Mouse (Mus musculus) forebrain, embryonic 16.5 days (tissue): Measurements from ENCODE around the gene Bcas3. TPM values are rescaled to one million over a fixed set of nuclear protein-coding genes. Genes with fewer than 3 reads are reported as not detected.

ENCODE experiments used
- ATAC-seq: fragments of 200-750 bp; cut with Nextera tagmentation; 2 replicates; pipeline ENCODE4 v1.8.0; 2017; ENCODE audit warnings: mild to moderate bottlenecking, moderate library complexity
- H3K27ac ChIP-seq: fragments of 300-500 bp; sonication (generic); 2 replicates; pipeline ENCODE4 v1.5.1; 2014; ENCODE audit warnings: low read length, control low read depth
- H3K27me3 ChIP-seq: fragments of 300-500 bp; sonication (generic); replicated peaks from 2 replicates; pipeline ENCODE4 v1.6.1; 2014; ENCODE audit warnings: low read length; ENCODE audit not compliant: control insufficient read depth, insufficient read depth
- H3K36me3 ChIP-seq: fragments of 300-500 bp; sonication (generic); 2 replicates; pipeline ENCODE4 v1.6.1; 2014; ENCODE audit not compliant: control insufficient read depth, insufficient read depth
- H3K4me1 ChIP-seq: fragments of 300-500 bp; sonication (generic); replicated peaks from 2 replicates; pipeline ENCODE4 v1.6.1; 2014; ENCODE audit warnings: low read length; ENCODE audit not compliant: control insufficient read depth, insufficient read depth
- H3K4me2 ChIP-seq: fragments of 300-500 bp; sonication (generic); 2 replicates; pipeline ENCODE4 v1.6.1; 2014; ENCODE audit warnings: mild to moderate bottlenecking, low read length, control low read depth
- H3K4me3 ChIP-seq: fragments of 300-500 bp; sonication (generic); replicated peaks from 2 replicates; pipeline ENCODE4 v1.5.1; 2014; ENCODE audit warnings: mild to moderate bottlenecking, low read length, control low read depth
- H3K9ac ChIP-seq: fragments of 300-500 bp; sonication (generic); replicated peaks from 2 replicates; pipeline ENCODE4 v1.6.1; 2014; ENCODE audit warnings: low read depth, low read length, control low read depth
- H3K9me3 ChIP-seq: fragments of 300-500 bp; sonication (generic); 2 replicates; pipeline ENCODE4 v1.6.1; 2016; ENCODE audit warnings: low read length; ENCODE audit not compliant: control insufficient read depth
- WGBS: fragments of 180-500 bp; shearing (Covaris S2); extraction: QIAGEN DNeasy Blood & Tissue Kit; methylation state at CpG from one replicate; pipeline ENCODE4 v1.1.7; 2014; 5-methylcytosine and 5-hydroxymethylcytosine counted together
- polyA plus RNA-seq: library from polyadenylated mRNA; unstranded; fragments of >200 nt; fragmentation: Nextera tagmentation; extraction: Ambion mirVana; gene quantifications from 2 replicates; pipeline ENCODE4 v1.2.1, GENCODE M21; 2015

Gene Bcas3
- polyA plus RNA-seq, 1 experiment from 2014 or later: 31.9 TPM

DNA sequence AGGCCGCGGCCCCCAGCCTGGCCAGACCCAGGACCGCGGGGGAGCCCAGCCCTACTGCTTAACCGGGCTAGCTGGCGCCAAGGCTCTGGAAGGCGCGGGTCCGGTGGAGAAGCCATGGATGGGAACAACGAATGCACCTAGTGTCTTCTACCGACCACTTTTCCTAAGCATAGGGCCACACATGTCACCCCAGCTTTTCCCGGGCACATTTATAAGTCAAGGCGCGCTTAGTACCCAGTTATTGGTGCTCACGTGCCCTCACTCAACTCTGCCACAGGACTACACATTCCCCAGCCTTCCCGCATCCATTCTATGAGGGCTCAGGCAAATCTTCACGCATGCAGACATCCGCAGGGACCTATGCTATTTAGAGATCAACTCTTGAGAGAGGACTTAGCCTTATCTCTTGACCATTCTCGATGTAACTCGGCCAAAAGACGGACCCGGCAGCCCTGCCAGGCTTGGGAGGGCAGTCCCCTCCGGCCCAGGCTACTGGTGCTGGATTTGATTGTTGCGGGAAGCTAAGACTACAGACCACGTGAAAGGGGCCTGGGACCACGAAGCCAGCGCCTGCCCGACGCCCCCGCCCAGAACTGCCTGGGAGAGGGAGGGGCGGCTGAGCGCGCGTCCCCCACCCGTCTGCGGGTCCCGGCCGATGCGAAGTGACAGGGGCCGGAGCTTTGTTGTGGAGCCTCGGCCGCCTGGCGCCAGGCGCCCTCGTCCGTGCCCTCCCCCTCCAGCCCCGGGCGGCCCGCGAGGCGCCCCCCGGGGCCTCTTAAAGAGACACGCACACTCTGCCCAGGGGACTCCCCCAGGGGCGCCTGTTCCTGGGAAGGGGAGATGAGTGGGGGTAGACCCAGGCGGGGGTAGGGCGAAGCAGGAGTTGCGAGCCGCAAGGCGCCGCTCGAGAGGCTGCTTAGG lies 476.8 kb downstream of the Bcas3 start:
- Histone ChIP-seq H3K27me3 (peaks cover 66% of the 10 kb centered on the region), H3K9me3 (no peaks in the 10 kb centered on the region), H3K4me2 (peak overlapping the region; percentile 39), H3K4me3 (peak overlapping the region; percentile 18; the same call in 1 of the 2 replicates), H3K4me1 (peaks cover 30% of the 10 kb centered on the region), H3K27ac (no peak overlapping the region), H3K9ac (no peak overlapping the region), H3K36me3 (no peaks in the 10 kb centered on the region)
- WGBS: under 1% methylated on average over 59 of the region's 61 CpGs
- no peak for ATAC-seq

DNA sequence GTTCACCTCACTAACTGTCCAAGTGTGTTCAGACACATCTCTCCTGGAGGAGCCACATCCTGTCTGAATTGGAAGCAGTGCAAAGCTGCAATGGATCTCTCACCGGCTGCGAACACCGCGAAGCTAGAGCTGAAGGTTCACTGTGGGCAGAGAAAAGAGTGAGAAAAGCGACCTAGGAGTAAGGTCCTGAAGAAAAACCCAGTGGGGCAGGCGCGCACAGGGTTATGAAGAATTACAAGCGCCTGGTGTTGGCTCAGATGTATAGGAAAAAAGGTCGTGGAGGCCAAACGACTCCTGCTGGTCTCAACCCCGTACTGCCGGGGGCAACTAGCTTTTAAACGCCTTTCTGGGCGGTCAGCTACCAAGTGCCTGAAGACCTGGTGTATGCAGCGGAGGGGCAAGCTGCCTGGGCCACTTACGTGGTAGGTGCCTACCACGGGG lies 478.0 kb downstream of the Bcas3 start:
- WGBS: 3% methylated on average over 17 of the region's 17 CpGs
- H3K36me3 ChIP-seq: no peaks in the 10 kb centered on the region
- no peak overlapping the region for H3K9ac ChIP-seq
- no peaks in the 10 kb centered on the region for H3K9me3 ChIP-seq
- H3K27ac ChIP-seq: no peak overlapping the region
- H3K4me3 ChIP-seq: no peak overlapping the region
- no peak overlapping the region for H3K4me2 ChIP-seq
- peaks cover 67% of the 10 kb centered on the region for H3K27me3 ChIP-seq
- no peak for ATAC-seq
- H3K4me1 ChIP-seq: peaks cover 30% of the 10 kb centered on the region

DNA sequence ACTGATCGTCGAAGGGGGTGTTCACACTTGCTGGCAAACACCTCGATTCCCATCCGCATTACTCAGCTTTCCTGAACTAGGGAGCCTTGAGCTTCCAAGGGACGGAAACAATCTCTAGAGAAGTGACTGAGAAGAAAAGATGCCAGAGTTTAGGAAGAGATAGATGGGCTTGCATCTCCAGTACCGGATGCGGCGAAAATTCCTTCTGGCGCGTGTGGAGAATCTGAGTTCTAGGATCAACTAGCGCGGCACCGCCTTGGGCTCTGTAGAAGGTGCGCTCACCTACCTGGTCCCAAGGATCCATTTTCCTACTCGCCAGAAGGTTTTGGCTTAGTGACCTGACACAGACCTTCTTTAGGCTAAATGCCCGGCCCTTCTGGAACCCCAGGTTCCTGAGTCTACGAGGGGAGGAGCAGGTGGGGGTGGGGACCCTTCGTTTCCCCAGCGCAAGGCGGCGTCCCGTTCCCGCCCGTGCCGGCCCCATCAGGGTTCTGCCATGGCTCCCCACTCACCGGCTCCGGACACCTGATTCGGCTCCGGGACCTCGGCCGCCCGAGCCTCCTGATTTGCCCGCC lies 478.8 kb downstream of the Bcas3 start:
- no peak overlapping the region for H3K9ac ChIP-seq
- no peak for ATAC-seq

GRCm38 (mm10) chr11:85832231-85832924 lies 479.4 kb downstream of the Bcas3 start, which contains the start of gene Tbx2:
Tbx2 (plus strand) TSS chr11:85832551.
- H3K27ac ChIP-seq: no peak within 1 kb of the TSS

More for the DNA sequence above, 478.8 kb downstream of the Bcas3 start:
- Histone ChIP-seq H3K9me3 (no peaks in the 10 kb centered on the region), H3K4me3 (peak overlapping the region; percentile 25; the same call in 1 of the 2 replicates), H3K27me3 (peaks cover 63% of the 10 kb centered on the region), H3K4me1 (peaks cover 30% of the 10 kb centered on the region), H3K27ac (no peak overlapping the region), H3K4me2 (peak overlapping the region; percentile 39), H3K36me3 (no peaks in the 10 kb centered on the region)
- under 1% methylated on average over 31 of the region's 33 CpGs for WGBS

GRCm38 (mm10) chr11:85833081-85833521 lies 480.1 kb downstream of the Bcas3 start:
- peak overlapping the region; percentile 25; the same call in 1 of the 2 replicates for H3K9ac ChIP-seq
- H3K36me3 ChIP-seq: no peaks in the 10 kb centered on the region
- no peak overlapping the region for H3K27ac ChIP-seq
- peak; percentile 11; the same call in 1 of the 2 replicates for ATAC-seq
- H3K4me3 ChIP-seq: peak overlapping the region; percentile 25
- H3K9me3 ChIP-seq: no peaks in the 10 kb centered on the region
- WGBS: under 1% methylated on average over 31 of the region's 54 CpGs
- H3K4me2 ChIP-seq: peak overlapping the region; percentile 39
- peaks cover 58% of the 10 kb centered on the region for H3K27me3 ChIP-seq
- H3K4me1 ChIP-seq: peaks cover 34% of the 10 kb centered on the region

More at GRCm38 (mm10) chr11:85832231-85832924, 479.4 kb downstream of the Bcas3 start, which contains the start of gene Tbx2:
- H3K9ac ChIP-seq: peak within 1 kb of the TSS; percentile 25; the same call in 1 of the 2 replicates
- ATAC-seq: no peak
- 1% methylated on average over 44 of the region's 52 CpGs for WGBS
- peak within 1 kb of the TSS; percentile 39 for H3K4me2 ChIP-seq
- H3K27me3 ChIP-seq: peaks cover 59% of the 10 kb centered on the region
- H3K36me3 ChIP-seq: no peaks in the 10 kb centered on the region
- H3K9me3 ChIP-seq: no peaks in the 10 kb centered on the region
- peaks cover 30% of the 10 kb centered on the region for H3K4me1 ChIP-seq
- peak within 1 kb of the TSS; percentile 25 for H3K4me3 ChIP-seq

- no peaks in the 10 kb centered on the region for H3K36me3 ChIP-seq
- H3K9ac ChIP-seq: no peak overlapping the region
- H3K4me3 ChIP-seq: no peak overlapping the region
- no peaks in the 10 kb centered on the region for H3K9me3 ChIP-seq
- no peak for ATAC-seq
- H3K27me3 ChIP-seq: peaks cover 60% of the 10 kb centered on the region
- 4% methylated on average over 11 of the region's 11 CpGs for WGBS
- peaks cover 34% of the 10 kb centered on the region for H3K4me1 ChIP-seq
- no peak overlapping the region for H3K4me2 ChIP-seq
- H3K27ac ChIP-seq: no peak overlapping the region
Measured at GRCm38 (mm10) chr11:85833761-85834385, 480.9 kb downstream of the Bcas3 start.

- 8% methylated on average over 17 of the region's 17 CpGs for WGBS
- ATAC-seq: no peak
- Histone ChIP-seq H3K9ac (no peak overlapping the region), H3K4me1 (peaks cover 32% of the 10 kb centered on the region), H3K4me3 (no peak overlapping the region), H3K4me2 (no peak overlapping the region), H3K27ac (no peak overlapping the region), H3K27me3 (peaks cover 60% of the 10 kb centered on the region), H3K9me3 (no peaks in the 10 kb centered on the region), H3K36me3 (no peaks in the 10 kb centered on the region)
Measured at GRCm38 (mm10) chr11:85834386-85834931, 481.5 kb downstream of the Bcas3 start.

GRCm38 (mm10) chr11:85835001-85835752 lies 482.2 kb downstream of the Bcas3 start:
- Histone ChIP-seq H3K4me2 (no peak overlapping the region), H3K9ac (no peak overlapping the region), H3K9me3 (no peaks in the 10 kb centered on the region), H3K36me3 (no peaks in the 10 kb centered on the region), H3K27me3 (peaks cover 62% of the 10 kb centered on the region), H3K4me3 (no peak overlapping the region), H3K27ac (no peak overlapping the region), H3K4me1 (peaks cover 24% of the 10 kb centered on the region)
- ATAC-seq: no peak
- WGBS: 5% methylated on average over 9 of the region's 9 CpGs
